Mouse (Mus musculus) kidney, embryonic 16.5 days (tissue): ENCODE results near the gene Slc2a10. TPM values are rescaled to one million over a fixed set of nuclear protein-coding genes. Genes with fewer than 3 reads are reported as not detected.

Source experiments
- ATAC-seq: fragments of 200-750 bp; cut with Nextera tagmentation; 2 replicates; pipeline ENCODE4 v1.8.0; 2017; ENCODE audit warnings: moderate TSS enrichment; ENCODE audit not compliant: low FRiP score, low TSS enrichment
- H3K27ac ChIP-seq: fragments of 300-500 bp; sonication (generic); 2 replicates; pipeline ENCODE4 v1.5.1; 2014; ENCODE audit warnings: low read length
- H3K27me3 ChIP-seq: fragments of 300-500 bp; sonication (generic); 2 replicates; pipeline ENCODE4 v1.6.1; 2014; ENCODE audit warnings: low read length, control low read depth, mixed read lengths; ENCODE audit not compliant: insufficient read depth
- H3K36me3 ChIP-seq: fragments of 300-500 bp; sonication (generic); 2 replicates; pipeline ENCODE4 v1.6.1; 2014; ENCODE audit warnings: low read length, control low read depth, mixed read lengths; ENCODE audit not compliant: insufficient read depth
- H3K4me1 ChIP-seq: fragments of 300-500 bp; sonication (generic); 2 replicates; pipeline ENCODE4 v1.6.1; 2014; ENCODE audit warnings: low read length, control low read depth, mixed read lengths; ENCODE audit not compliant: insufficient read depth
- H3K4me2 ChIP-seq: fragments of 300-500 bp; sonication (generic); replicated peaks from 2 replicates; pipeline ENCODE4 v1.6.1; 2014; ENCODE audit warnings: low read depth, low read length
- H3K4me3 ChIP-seq: fragments of 300-500 bp; sonication (generic); 2 replicates; pipeline ENCODE4 v1.5.1; 2014; ENCODE audit warnings: mild to moderate bottlenecking, low read length
- H3K9ac ChIP-seq: fragments of 300-500 bp; sonication (generic); replicated peaks from 2 replicates; pipeline ENCODE4 v1.6.1; 2014; ENCODE audit warnings: low read length
- H3K9me3 ChIP-seq: fragments of 300-500 bp; sonication (generic); 2 replicates; pipeline ENCODE4 v1.6.1; 2016; ENCODE audit warnings: low read length, control low read depth
- WGBS: fragments of 180-500 bp; shearing (Covaris S2); extraction: QIAGEN DNeasy Blood & Tissue Kit; methylation state at CpG from one replicate; pipeline ENCODE4 v1.1.7; 2014; 5-methylcytosine and 5-hydroxymethylcytosine counted together
- polyA plus RNA-seq: library from polyadenylated mRNA; unstranded; fragments of >200 nt; fragmentation: Nextera tagmentation; extraction: Ambion mirVana; gene quantifications from 2 replicates; pipeline ENCODE4 v1.2.1, GENCODE M21; 2015

The Slc2a10 gene
- polyA plus RNA-seq, 1 experiment from 2014 or later: 8.3 TPM

DNA sequence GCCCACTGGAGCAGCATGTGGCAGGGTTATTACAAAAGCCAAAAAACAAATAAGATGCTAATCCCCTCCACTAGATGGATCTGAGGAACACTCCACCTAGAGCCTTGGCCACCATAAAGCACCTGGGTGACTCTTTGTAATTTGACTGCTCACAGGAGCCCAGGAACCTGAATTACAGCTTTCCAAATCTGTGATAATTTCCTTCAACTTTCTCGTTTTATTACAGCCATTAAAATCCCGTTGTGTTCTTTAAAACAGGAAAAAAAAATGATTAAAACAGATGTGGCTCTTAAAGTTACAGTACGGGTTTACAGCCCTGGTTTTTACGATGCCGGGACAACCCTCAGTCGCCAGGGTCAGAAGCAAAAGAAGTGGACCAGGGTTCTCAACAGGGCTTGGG lies 63.3 kb downstream of the Slc2a10 start:
- Histone ChIP-seq H3K27me3 (peaks cover 11% of the 10 kb centered on the region; the same call in 1 of the 2 replicates), H3K4me3 (no peak overlapping the region), H3K9ac (no peak overlapping the region), H3K4me1 (peaks cover 8% of the 10 kb centered on the region; the same call in 1 of the 2 replicates), H3K4me2 (no peak overlapping the region), H3K36me3 (no peaks in the 10 kb centered on the region), H3K27ac (no peak overlapping the region), H3K9me3 (no peaks in the 10 kb centered on the region)
- ATAC-seq: no peak
- WGBS: 19% methylated on average over 6 of the region's 6 CpGs

DNA sequence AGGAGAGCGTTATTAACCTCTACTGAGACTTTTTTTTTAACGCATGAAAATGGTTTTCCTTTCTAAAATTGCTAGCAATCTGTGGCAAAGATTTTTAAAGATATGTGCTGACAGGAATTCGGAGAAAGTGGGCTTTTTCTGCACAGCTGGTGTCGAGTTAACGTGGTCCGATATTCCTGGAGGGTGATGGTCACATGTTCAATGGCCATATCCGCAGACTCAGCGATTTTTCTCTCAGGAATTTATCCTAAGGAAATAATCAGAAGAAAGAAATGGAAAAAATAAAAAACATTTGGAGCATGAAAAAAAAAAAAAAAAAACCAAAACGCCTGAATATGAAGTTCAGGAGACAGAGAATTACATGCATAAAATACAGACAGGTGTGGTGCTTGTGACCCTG lies 64.2 kb downstream of the Slc2a10 start:
- no peak overlapping the region for H3K9ac ChIP-seq
- 66% methylated on average over 9 of the region's 9 CpGs for WGBS
- H3K27me3 ChIP-seq: peaks cover 8% of the 10 kb centered on the region; the same call in 1 of the 2 replicates
- no peak overlapping the region for H3K4me2 ChIP-seq
- ATAC-seq: no peak
- H3K27ac ChIP-seq: no peak overlapping the region
- no peaks in the 10 kb centered on the region for H3K9me3 ChIP-seq
- H3K4me3 ChIP-seq: no peak overlapping the region
- H3K36me3 ChIP-seq: no peaks in the 10 kb centered on the region
- peaks cover 8% of the 10 kb centered on the region; the same call in 1 of the 2 replicates for H3K4me1 ChIP-seq

DNA sequence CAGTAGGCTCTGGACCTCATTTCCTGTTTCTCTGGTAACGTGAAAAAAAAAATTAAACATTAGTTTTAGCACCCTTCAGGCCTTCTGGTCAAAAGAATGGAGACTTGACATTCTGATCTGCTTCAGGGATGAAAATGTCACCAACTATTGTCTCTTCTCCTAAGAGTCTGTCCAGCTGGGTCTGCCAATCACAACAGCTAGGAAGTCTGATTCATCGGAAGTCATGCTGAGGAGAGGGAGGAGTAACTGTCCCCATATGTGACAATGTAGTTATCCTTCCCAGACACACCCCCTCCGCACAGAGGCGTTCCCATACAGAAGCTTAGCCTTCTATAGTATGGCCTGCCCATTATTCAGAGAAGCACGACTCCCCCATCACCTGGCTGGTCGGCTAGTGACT lies 65.3 kb downstream of the Slc2a10 start:
- 63% methylated on average over 6 of the region's 6 CpGs for WGBS
- Histone ChIP-seq H3K27me3 (0 out of 2 replicates have a peak, but pooled peaks cover 3% of the 10 kb centered on the region), H3K4me1 (peaks cover under 1% of the 10 kb centered on the region; the same call in 1 of the 2 replicates), H3K9ac (no peak overlapping the region), H3K36me3 (no peaks in the 10 kb centered on the region), H3K4me3 (no peak overlapping the region), H3K27ac (no peak overlapping the region), H3K4me2 (no peak overlapping the region), H3K9me3 (no peaks in the 10 kb centered on the region)
- ATAC-seq: no peak

Other genes with a start within 250 kb of the Slc2a10 start
- gene Slc35c2, start 215.9 kb upstream of the Slc2a10 start, polyA plus RNA-seq: 62.4 and 62.8 TPM in 2 replicates
- 88.4 and 93.7 TPM in 2 replicates for gene Elmo2, start 177.3 kb upstream of the Slc2a10 start, polyA plus RNA-seq
- gene Zfp663, start 135.1 kb upstream of the Slc2a10 start, polyA plus RNA-seq: 1.1 and 1.3 TPM in 2 replicates
- gene Zfp334, start 115.5 kb upstream of the Slc2a10 start, polyA plus RNA-seq: 8.7 and 8.9 TPM in 2 replicates
- not detected in 2 replicates for gene Ocstamp, start 103.4 kb upstream of the Slc2a10 start, polyA plus RNA-seq
- 4.3 and 4.5 TPM in 2 replicates for gene Slc13a3, start 30.6 kb upstream of the Slc2a10 start, polyA plus RNA-seq
- gene Trp53rka, start 10.5 kb upstream of the Slc2a10 start, polyA plus RNA-seq: 37.7 and 38.9 TPM in 2 replicates
- gene Eya2, start 91.2 kb downstream of the Slc2a10 start, polyA plus RNA-seq: 6.8 and 7.5 TPM in 2 replicates